ENCODE assay signal across 26 mouse cellular contexts in genomic region chr7:50295508-50295907, GRCm38 (mm10).
"Had no signal": no experiment of that assay in that cellular context is flagged by ENCODE, and none has a peak within 500 bp of the region (broad histone marks: within the 10 kb centered on the region; RNA-seq: fewer than 3 reads in every experiment).

No protein-coding gene starts in this region.

- H3K36me3 ChIP-seq: heart, embryonic 10.5 days; heart, embryonic 12.5 days; hindbrain, embryonic 10.5 days; hindbrain, embryonic 12.5 days; intestine, embryonic 15.5 days; limb, embryonic 10.5 days; limb, embryonic 12.5 days; liver, embryonic 13.5 days; liver, embryonic 15.5 days had no signal

- H3K9ac ChIP-seq: heart, embryonic 12.5 days; hindbrain, embryonic 12.5 days; hindbrain, embryonic 14.5 days; intestine, embryonic 15.5 days; limb, embryonic 12.5 days; liver, embryonic 13.5 days; liver, embryonic 15.5 days had no signal

- ATAC-seq: forebrain, embryonic 16.5 days; hindbrain, embryonic 16.5 days; inflammation-experienced regulatory T-cells, adult 6 months; intestine, embryonic 15.5 days; intestine, postnatal 0 days had no signal

- H3K4me3 ChIP-seq: gastrocnemius, adult 2 months; heart, embryonic 10.5 days; heart, embryonic 12.5 days; hindbrain, embryonic 10.5 days; hindbrain, embryonic 12.5 days; intestine, embryonic 15.5 days; layer of hippocampus, adult 2 months; left cerebral cortex, adult 2 months; limb, embryonic 10.5 days; limb, embryonic 12.5 days; liver, embryonic 13.5 days; liver, embryonic 15.5 days had no signal

- DNase-seq: gastrocnemius, adult 2 months; gastrocnemius, postnatal 10 days; gastrocnemius, postnatal 25 days; heart, adult 18-20 months; heart, postnatal 10 days; heart, postnatal 4 days; kidney, adult 2 months; kidney, postnatal 36 days; liver; liver, embryonic 13.5 days had no signal

- H3K27ac ChIP-seq: gastrocnemius, adult 2 months; heart, embryonic 10.5 days; hindbrain, embryonic 10.5 days; hindbrain, embryonic 12.5 days; hindbrain, embryonic 14.5 days; intestine, embryonic 15.5 days; layer of hippocampus, adult 2 months; left cerebral cortex, adult 2 months; limb, embryonic 10.5 days; limb, embryonic 12.5 days; liver, embryonic 13.5 days; liver, embryonic 15.5 days had no signal

- H3K9me3 ChIP-seq: heart, embryonic 10.5 days; heart, embryonic 12.5 days; hindbrain, embryonic 10.5 days; hindbrain, embryonic 12.5 days; intestine, embryonic 15.5 days; limb, embryonic 10.5 days; limb, embryonic 12.5 days; liver, embryonic 13.5 days had no signal

- H3K27me3 ChIP-seq: heart, embryonic 12.5 days; hindbrain, embryonic 12.5 days; intestine, embryonic 15.5 days; limb, embryonic 12.5 days; liver, embryonic 13.5 days; liver, embryonic 15.5 days had no signal

- H3K4me1 ChIP-seq: heart, embryonic 10.5 days; heart, embryonic 12.5 days; hindbrain, embryonic 10.5 days; hindbrain, embryonic 12.5 days; intestine, embryonic 15.5 days; limb, embryonic 10.5 days; limb, embryonic 12.5 days; liver, embryonic 13.5 days; liver, embryonic 15.5 days had no signal

- H3K4me2 ChIP-seq: heart, embryonic 12.5 days; hindbrain, embryonic 12.5 days; hindbrain, embryonic 14.5 days; intestine, embryonic 15.5 days; limb, embryonic 12.5 days; liver, embryonic 11.5 days; liver, embryonic 13.5 days; liver, embryonic 15.5 days had no signal
